Mouse (Mus musculus) heart, adult 2 months (tissue): ENCODE measurements around the gene Asic2. TPM values are rescaled to one million over a fixed set of nuclear protein-coding genes. Genes with fewer than 3 reads are reported as not detected.

Source experiments
- DNase-seq, 2 experiments: peaks; one replicate each; pipeline ENCODE4 v3.0.0; 2021
- H3K27ac ChIP-seq: fragments of 200-600 bp; 2 replicates; pipeline ENCODE4 v1.8.1; 2022
- H3K27me3 ChIP-seq: fragments of 200-500 bp; 2 replicates; pipeline ENCODE4 v1.6.1; 2012; ENCODE audit warnings: mild to moderate bottlenecking, low read length, inconsistent platforms, mixed read lengths; ENCODE audit not compliant: control insufficient read depth, insufficient read depth
- H3K36me3 ChIP-seq: fragments of 200-500 bp; 2 replicates; pipeline ENCODE4 v1.6.1; 2012; ENCODE audit warnings: low read length, inconsistent platforms; ENCODE audit not compliant: control insufficient read depth, insufficient read depth
- H3K4me1 ChIP-seq: fragments of 200-500 bp; 2 replicates; pipeline ENCODE4 v1.6.1; 2011; ENCODE audit warnings: low read length; ENCODE audit not compliant: control insufficient read depth, insufficient read depth
- H3K4me3 ChIP-seq: fragments of 200-600 bp; 2 replicates; pipeline ENCODE4 v1.8.1; 2022
- H3K79me2 ChIP-seq: fragments of 200-500 bp; replicated peaks from 2 replicates; pipeline ENCODE4 v1.6.1; 2012; ENCODE audit warnings: mild to moderate bottlenecking, inconsistent platforms, low read length, moderate library complexity, mixed read lengths; ENCODE audit not compliant: control insufficient read depth, insufficient read depth
- H3K9ac ChIP-seq: fragments of 200-500 bp; 2 replicates; pipeline ENCODE4 v1.6.1; 2012; ENCODE audit warnings: low read depth, mild to moderate bottlenecking, control low read depth, inconsistent platforms, low read length, mixed read lengths
- CTCF ChIP-seq: fragments of 200-600 bp; IDR thresholded peaks from 2 replicates; pipeline ENCODE4 v1.8.1; 2022; ENCODE audit warnings: antibody characterized with exemption, mild to moderate bottlenecking, moderate library complexity
- EP300 ChIP-seq: fragments of 200-500 bp; IDR thresholded peaks from 2 replicates; pipeline ENCODE4 v1.6.1; 2011; ENCODE audit warnings: low read depth, low read length, control low read depth; ENCODE audit not compliant: insufficient read depth
- POLR2A ChIP-seq: fragments of 200-500 bp; IDR thresholded peaks from 2 replicates; pipeline ENCODE4 v1.6.1; 2011; ENCODE audit warnings: mild to moderate bottlenecking, low read depth, low read length, control low read depth; ENCODE audit not compliant: insufficient read depth
- WGBS: fragments of 180-500 bp; shearing (Covaris S2); methylation state at CpG from one replicate; pipeline ENCODE4 v1.1.7; 2018; 5-methylcytosine and 5-hydroxymethylcytosine counted together
- intact Hi-C: fragments of 180-260 bp; cut with DNase I; formaldehyde crosslinking; loops from one replicate; pipeline ENCODE4 v1.15.1; 2025
- polyA plus RNA-seq: library from polyadenylated mRNA; depleted of rRNA; stranded (reverse); fragments of >200 nt; gene quantifications from 2 replicates; pipeline ENCODE4 v1.2.3, GENCODE M21; 2012
- total RNA-seq, 2 experiments: library from RNA; stranded (reverse); gene quantifications; 2 replicates each; pipeline ENCODE4 v1.2.3; 2021

Asic2 gene
- total and polyA plus RNA-seq, 3 experiments, result not detected

- H3K36me3 ChIP-seq, result no peaks in the 10 kb centered on the region
- TF ChIP-seq CTCF (no peak), EP300 (no peak), POLR2A (no peak)
- DNase-seq, result no peak
- intact Hi-C loops, result no loop called here
- no peaks in the 10 kb centered on the region for H3K4me1 ChIP-seq
- no peaks in the 10 kb centered on the region for H3K27me3 ChIP-seq
- no peak overlapping the region for H3K9ac ChIP-seq
- H3K79me2 ChIP-seq, result no peaks in the 10 kb centered on the region
- WGBS, result 60% methylated on average over 3 of the region's 3 CpGs
- no peak overlapping the region for H3K4me3 ChIP-seq
- no peak overlapping the region for H3K27ac ChIP-seq
Measured at GRCm38 (mm10) chr11:80853014-80853413, 1115.2 kb downstream of the Asic2 start.

- H3K27me3 ChIP-seq, result no peaks in the 10 kb centered on the region
- H3K4me1 ChIP-seq, result no peaks in the 10 kb centered on the region
- 35% methylated on average over 5 of the region's 5 CpGs for WGBS
- no peaks in the 10 kb centered on the region for H3K36me3 ChIP-seq
- no peak overlapping the region for H3K27ac ChIP-seq
- no peak overlapping the region for H3K4me3 ChIP-seq
- H3K79me2 ChIP-seq, result no peaks in the 10 kb centered on the region
- H3K9ac ChIP-seq, result no peak overlapping the region
- intact Hi-C loops, result loop anchor here (1.0 kb wide), 1 partner anchor 156 kb away; no protein-coding TSS in a partner anchor
- DNase-seq, result peak in 1 of 2 experiments; percentile 21
- TF ChIP-seq EP300 (no peak), CTCF (peak; percentile 77), POLR2A (no peak)
Measured at GRCm38 (mm10) chr11:80851859-80852258, 1116.4 kb downstream of the Asic2 start.

GRCm38 (mm10) chr11:80848131-80848530 is 1120.1 kb downstream of the Asic2 start:
- H3K36me3 ChIP-seq, result no peaks in the 10 kb centered on the region
- H3K27me3 ChIP-seq, result no peaks in the 10 kb centered on the region
- H3K79me2 ChIP-seq, result no peaks in the 10 kb centered on the region
- WGBS, result 80% methylated on average over 5 of the region's 5 CpGs
- H3K4me3 ChIP-seq, result no peak overlapping the region
- TF ChIP-seq POLR2A, result no peak
- TF ChIP-seq EP300, result no peak
- TF ChIP-seq CTCF, result no peak
- no peak overlapping the region for H3K27ac ChIP-seq
- no peak overlapping the region for H3K9ac ChIP-seq
- DNase-seq, result no peak
- H3K4me1 ChIP-seq, result no peaks in the 10 kb centered on the region
- intact Hi-C loops, result no loop called here

- H3K36me3 ChIP-seq, result no peaks in the 10 kb centered on the region
- no peak overlapping the region for H3K4me3 ChIP-seq
- no peaks in the 10 kb centered on the region for H3K4me1 ChIP-seq
- intact Hi-C loops, result no loop called here
- H3K27ac ChIP-seq, result no peak overlapping the region
- no peaks in the 10 kb centered on the region for H3K79me2 ChIP-seq
- no peaks in the 10 kb centered on the region; the same call in 1 of the 2 replicates for H3K27me3 ChIP-seq
- no peak for DNase-seq
- WGBS, result 23% methylated on average over 3 of the region's 3 CpGs
- TF ChIP-seq POLR2A, result no peak
- no peak for TF ChIP-seq CTCF
- no peak for TF ChIP-seq EP300
- no peak overlapping the region for H3K9ac ChIP-seq
Measured at GRCm38 (mm10) chr11:80846115-80846514, 1122.1 kb downstream of the Asic2 start.

GRCm38 (mm10) chr11:80845486-80845885 is 1122.8 kb downstream of the Asic2 start:
- DNase-seq, result no peak
- Histone ChIP-seq H3K27me3 (no peaks in the 10 kb centered on the region; the same call in 1 of the 2 replicates), H3K27ac (no peak overlapping the region), H3K79me2 (no peaks in the 10 kb centered on the region), H3K36me3 (no peaks in the 10 kb centered on the region), H3K4me1 (no peaks in the 10 kb centered on the region), H3K4me3 (no peak overlapping the region), H3K9ac (no peak overlapping the region)
- intact Hi-C loops, result no loop called here
- TF ChIP-seq POLR2A (no peak), EP300 (no peak), CTCF (no peak)
- 80% methylated on average over 7 of the region's 7 CpGs for WGBS

- Histone ChIP-seq H3K27ac (no peak overlapping the region), H3K36me3 (no peaks in the 10 kb centered on the region), H3K4me3 (no peak overlapping the region), H3K9ac (no peak overlapping the region), H3K4me1 (no peaks in the 10 kb centered on the region), H3K79me2 (no peaks in the 10 kb centered on the region), H3K27me3 (no peaks in the 10 kb centered on the region; the same call in 1 of the 2 replicates)
- TF ChIP-seq EP300, result no peak
- no peak for TF ChIP-seq CTCF
- no peak for TF ChIP-seq POLR2A
- 63% methylated on average over 2 of the region's 2 CpGs for WGBS
- intact Hi-C loops, result no loop called here
- no peak for DNase-seq
Measured at GRCm38 (mm10) chr11:80843435-80843834, 1124.8 kb downstream of the Asic2 start.
